Mouse (Mus musculus): ENCODE measurements around the gene Gm49318. TPM values are rescaled to one million over a fixed set of nuclear protein-coding genes. Genes with fewer than 3 reads are reported as not detected.
"Not testable (repeated sequence)": the region's sequence is repeated elsewhere in the genome, so short reads cannot be mapped to it uniquely, and the experiment has no call there.

Gene Gm49318
- total RNA-seq (2021) = not detected
- long read RNA-seq, experiment 1 = 0 reads
- long read RNA-seq, experiment 2, partial matches to known transcripts = 1 of 1 reads
- long read RNA-seq, experiment 2, other reads (novel, unspliced or antisense) = 0 of 1 reads

- peak; percentile 98 for DNase-seq
Observed at GRCm38 (mm10) chr9:22070791-22071573, at the start of gene Gm49318, which contains the start of gene Zfp653. Gene Gm49318, minus strand, starts transcription at chr9:22071259. Gene Zfp653, minus strand, starts transcription at chr9:22071376.

GRCm38 (mm10) chr9:22119543-22119942, 48.5 kb upstream of the Gm49318 start:
- no peak for DNase-seq

DNA sequence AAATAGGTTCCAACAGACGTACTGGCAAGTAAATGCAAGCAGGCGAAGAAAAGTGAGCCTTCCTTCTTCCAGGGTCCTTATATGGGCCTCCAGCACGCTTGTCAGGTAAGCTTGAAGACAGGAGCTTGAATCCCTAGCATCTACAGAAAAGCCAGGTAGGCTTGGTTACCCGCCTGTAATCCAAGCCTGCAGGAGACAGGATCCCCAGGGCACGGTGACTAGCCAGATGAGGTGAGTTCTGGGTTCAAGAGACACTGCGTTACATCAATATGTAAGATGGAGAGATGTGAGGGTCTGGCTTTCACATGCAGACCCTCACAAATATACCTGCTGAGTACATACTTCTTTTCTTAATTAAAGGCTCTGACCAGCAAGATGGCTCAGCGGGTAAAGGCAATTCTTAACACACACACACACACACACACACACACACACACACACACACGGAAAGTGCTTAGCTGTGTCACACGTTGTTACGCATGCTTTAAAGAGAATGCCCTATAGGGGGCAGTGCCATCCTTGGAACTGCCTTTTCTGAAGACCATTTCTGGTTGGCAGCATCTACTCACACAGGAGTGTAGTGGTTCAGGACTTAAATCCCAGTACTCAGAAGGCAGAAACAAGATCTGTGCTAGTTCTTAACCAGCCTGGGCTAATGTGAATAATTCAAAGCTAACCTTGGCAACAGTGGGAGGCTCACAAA, 46.8 kb upstream of the Gm49318 start:
- peak; percentile 37 for DNase-seq

- DNase-seq = peak; percentile 83
Observed at GRCm38 (mm10) chr9:22116740-22117426, 45.8 kb upstream of the Gm49318 start, which contains the start of gene Elof1. Gene Elof1, minus strand, starts transcription at chr9:22117172.

DNA sequence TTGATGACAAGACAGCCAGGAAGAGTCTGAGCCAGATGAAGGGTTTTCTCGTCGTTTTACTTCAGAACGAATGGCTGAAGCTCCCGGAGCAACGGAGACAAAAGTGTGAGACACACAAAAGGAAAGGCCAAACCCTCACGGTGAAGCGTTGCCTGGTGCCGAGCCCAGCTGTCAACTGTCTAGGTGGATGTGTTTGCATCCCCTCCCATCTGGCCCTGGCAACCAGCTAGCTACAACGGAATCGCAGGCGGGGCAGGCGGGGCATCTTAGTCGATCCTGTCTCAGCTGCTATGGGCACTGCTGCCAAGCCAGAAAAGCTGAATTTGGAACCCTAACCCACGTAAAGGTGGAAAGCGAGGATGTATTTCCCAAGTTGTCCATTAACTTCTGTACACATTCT, 45.0 kb upstream of the Gm49318 start:
- no peak for DNase-seq

- no peak for DNase-seq
Observed at GRCm38 (mm10) chr9:22115635-22116034, 44.6 kb upstream of the Gm49318 start.

- no peak for DNase-seq
Observed at GRCm38 (mm10) chr9:22108194-22108593, 37.1 kb upstream of the Gm49318 start.

GRCm38 (mm10) chr9:22099922-22100321, 28.9 kb upstream of the Gm49318 start:
- no peak for DNase-seq

DNA sequence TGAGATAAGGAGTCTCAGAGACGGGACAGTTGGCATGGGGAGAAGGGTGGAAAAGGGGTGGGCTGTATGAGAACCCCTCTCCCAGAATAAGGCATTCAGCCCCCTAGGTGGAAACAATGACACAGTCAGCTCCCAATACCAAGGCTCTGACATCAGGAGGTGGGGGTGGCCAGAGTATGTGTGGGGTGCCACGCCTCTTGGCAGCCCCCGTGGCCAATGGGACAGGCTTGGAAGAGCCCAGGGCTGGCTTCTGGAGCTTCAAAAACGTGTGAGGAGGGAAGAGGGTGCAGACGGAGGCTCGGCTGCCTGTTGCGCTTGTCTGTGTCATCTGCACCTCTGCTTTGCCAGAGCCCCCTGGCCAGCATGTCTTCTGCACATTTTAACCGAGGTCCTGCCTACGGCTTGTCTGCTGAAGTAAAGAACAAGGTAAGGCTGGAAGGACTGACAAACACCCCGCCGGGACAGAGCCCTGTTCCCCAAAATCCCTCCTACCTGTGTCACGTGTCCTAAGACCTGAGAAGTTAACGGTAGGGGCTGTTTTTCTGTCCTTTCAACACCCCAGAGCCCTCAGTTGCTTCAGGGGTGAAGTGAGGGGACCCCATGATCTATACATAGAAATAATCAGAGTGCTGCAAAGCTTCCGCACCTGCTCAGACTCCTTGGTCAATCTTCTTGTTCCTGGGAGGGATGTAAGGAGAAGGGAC, 28.1 kb upstream of the Gm49318 start, which contains the start of gene Cnn1:
Cnn1 (plus strand) TSS at position 224 of the 704 bp plus-strand sequence.
- no peak for DNase-seq

DNA sequence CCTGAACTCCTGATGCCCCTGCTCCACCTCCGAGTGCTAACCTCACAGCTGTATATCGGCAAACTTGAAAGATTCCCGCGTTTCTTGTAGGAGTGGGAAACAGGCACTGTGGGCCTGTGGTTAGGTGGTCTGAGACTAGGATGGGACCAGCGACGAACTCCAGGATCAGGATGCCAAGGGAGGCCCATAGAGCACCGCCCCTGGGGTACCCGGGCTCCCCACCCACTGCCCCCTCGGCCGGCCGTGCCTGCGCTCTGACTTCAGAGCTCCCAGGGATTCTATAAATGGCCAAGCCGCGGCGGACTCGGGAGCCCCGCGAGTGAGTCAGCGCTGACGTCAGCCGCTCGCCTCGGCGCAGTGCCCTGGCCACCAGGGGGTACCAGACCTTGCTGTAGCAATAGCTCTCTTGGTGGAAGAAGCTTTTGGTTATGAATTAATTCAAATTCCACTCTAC, 24.8 kb upstream of the Gm49318 start:
- peak; percentile 86 for DNase-seq

GRCm38 (mm10) chr9:22092746-22093145, 21.7 kb upstream of the Gm49318 start:
- no peak for DNase-seq

GRCm38 (mm10) chr9:22089986-22090385, 18.9 kb upstream of the Gm49318 start:
- DNase-seq = no peak

- DNase-seq = no peak
Observed at GRCm38 (mm10) chr9:22089281-22089680, 18.2 kb upstream of the Gm49318 start.

- no peak for DNase-seq
Observed at GRCm38 (mm10) chr9:22087034-22087618, 16.1 kb upstream of the Gm49318 start.

DNA sequence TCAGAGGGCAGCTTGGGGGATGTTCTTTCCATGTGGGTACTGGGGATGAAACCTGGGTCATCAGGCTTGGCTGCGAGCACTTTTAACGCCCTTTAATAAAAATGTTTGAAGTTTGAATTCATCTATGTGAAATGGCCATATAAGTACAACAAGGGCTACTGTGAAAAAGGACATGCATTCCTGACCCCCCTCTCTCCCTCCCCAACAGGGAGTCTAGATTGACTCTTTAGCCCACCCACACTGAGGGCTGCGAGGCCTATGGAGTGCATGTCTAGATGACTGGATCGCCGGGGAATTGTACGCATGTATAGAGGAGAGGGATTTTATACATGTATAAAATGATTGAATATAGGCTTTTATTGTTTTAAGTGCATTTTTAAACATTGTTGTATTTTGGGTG, 15.0 kb upstream of the Gm49318 start:
- DNase-seq = no peak

- DNase-seq = peak; percentile 81
Observed at GRCm38 (mm10) chr9:22085022-22085834, 14.2 kb upstream of the Gm49318 start, which contains the start of gene Ecsit. Gene Ecsit, minus strand, starts transcription at chr9:22085438.

DNA sequence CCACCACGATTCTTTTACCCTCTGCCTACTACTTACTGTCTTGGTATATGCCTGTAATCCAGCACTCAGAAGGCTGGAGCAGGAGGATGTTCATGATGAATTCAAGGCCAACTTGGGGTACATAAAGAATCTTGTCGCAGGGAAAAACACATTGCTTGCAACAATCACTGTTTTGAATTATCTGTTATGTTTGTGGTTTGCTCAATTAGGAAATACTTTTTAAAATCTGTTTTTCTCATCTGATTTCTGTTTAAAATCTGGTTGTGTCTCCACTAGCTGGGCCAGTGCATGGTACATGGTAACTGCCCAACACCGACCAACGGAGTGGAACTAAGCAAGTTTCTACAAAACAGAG, 13.6 kb upstream of the Gm49318 start:
- no peak for DNase-seq

DNA sequence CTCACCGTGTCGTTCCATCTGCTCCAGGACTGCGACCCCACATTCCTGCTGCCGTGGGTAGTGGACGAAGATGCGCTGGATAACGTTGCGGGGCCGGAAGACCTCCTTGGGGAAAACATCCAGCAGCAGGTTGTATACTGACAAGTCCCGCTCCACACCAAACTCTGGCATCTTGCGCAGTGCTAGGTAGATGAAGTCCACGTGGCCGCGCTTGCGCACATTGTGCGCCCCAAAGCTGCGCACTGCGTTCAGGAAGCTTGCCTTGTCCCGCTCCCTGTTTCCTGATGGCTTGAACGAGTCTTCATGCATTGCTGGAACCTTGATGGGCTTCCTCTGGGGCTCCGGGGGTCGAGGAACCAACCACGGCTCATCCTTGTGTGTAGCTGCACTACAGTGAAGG, 5.2 kb upstream of the Gm49318 start:
- no peak for DNase-seq

DNA sequence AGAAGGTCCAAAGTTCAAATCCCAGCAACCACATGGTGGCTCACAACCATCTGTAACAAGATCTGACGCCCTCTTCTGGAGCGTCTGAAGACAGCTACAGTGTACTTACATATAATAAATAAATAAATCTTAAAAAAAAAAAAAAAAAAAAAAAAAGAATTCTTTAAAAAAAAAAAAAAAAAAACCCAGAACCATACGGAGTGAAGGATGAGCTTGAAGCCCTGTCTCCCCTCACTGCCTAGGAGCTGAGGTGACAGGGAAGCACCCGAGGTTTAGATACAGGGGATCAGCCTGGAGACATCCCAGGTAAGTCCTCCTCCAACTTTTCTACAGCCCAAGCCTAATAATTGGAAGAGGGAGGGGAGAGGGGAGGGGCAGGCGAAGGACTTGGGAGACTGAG, 4.7 kb upstream of the Gm49318 start:
- DNase-seq = not testable (repeated sequence)

DNA sequence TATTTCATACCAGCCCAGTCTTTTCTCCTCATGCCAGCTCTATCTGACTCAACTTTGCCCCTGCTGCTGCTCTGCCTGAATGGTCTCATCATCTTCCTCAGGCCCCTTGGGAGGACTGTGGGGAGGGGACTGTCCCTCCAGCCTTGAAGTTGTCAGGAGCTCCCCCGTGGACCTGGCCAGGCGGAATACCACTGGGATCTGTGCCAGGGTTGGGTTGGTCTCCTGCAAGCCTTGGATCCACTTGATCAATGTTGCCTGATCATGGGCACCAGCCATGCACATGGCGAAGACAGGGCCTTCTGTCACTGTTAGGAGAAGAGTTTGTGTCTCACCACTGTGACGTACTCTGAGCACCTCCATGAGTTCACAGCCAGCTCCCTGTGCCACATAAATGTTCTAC, 1.2 kb upstream of the Gm49318 start:
- DNase-seq = no peak

All from gastrocnemius, postnatal 10 days (tissue).